Mouse (Mus musculus) MEL (cell line): ENCODE data around the gene Ddhd1.

Experiments
- CHD2 ChIP-seq: IDR thresholded peaks from 2 replicates; pipeline ENCODE4 v1.6.1; 2011; ENCODE audit warnings: low read length, improper control_type of control experiment
- CTCF ChIP-seq, 3 experiments: IDR thresholded peaks in 2 of 3; conservative IDR thresholded peaks in 1 of 3; 2 replicates each; pipeline ENCODE4 v1.5.1; 2011 to 2012; ENCODE audit warnings: low read length in 3 of 3, low read depth in 2 of 3, mild to moderate bottlenecking in 2 of 3, improper control_type of control experiment in 1 of 3, inconsistent platforms in 1 of 3, mixed read lengths in 1 of 3, moderate library complexity in 1 of 3; ENCODE audit not compliant: control insufficient read depth in 1 of 3, insufficient read depth in 1 of 3, poor library complexity in 1 of 3, severe bottlenecking in 1 of 3
- E2F4 ChIP-seq: IDR thresholded peaks from 2 replicates; pipeline ENCODE4 v1.6.1; 2011; ENCODE audit warnings: low read depth, low read length, improper control_type of control experiment, borderline replicate concordance
- EP300 ChIP-seq, 2 experiments: IDR thresholded peaks; 2 replicates each; pipeline ENCODE4 v1.6.1; 2011; ENCODE audit warnings: improper control_type of control experiment in 2 of 2, low read length in 2 of 2, low read depth in 1 of 2, mild to moderate bottlenecking in 1 of 2
- MAX ChIP-seq: IDR thresholded peaks from 2 replicates; pipeline ENCODE4 v1.6.1; 2011; ENCODE audit warnings: low read length, improper control_type of control experiment
- MAZ ChIP-seq: IDR thresholded peaks from 2 replicates; pipeline ENCODE4 v1.6.1; 2012; ENCODE audit warnings: low read depth, mild to moderate bottlenecking, inconsistent platforms, low read length, improper control_type of control experiment
- POLR2AphosphoS5 ChIP-seq: IDR thresholded peaks from 2 replicates; pipeline ENCODE4 v1.6.1; 2012; ENCODE audit warnings: low read depth, borderline replicate concordance, mild to moderate bottlenecking, inconsistent platforms, low read length, moderate library complexity, mixed read lengths
- RAD21 ChIP-seq: IDR thresholded peaks from 2 replicates; pipeline ENCODE4 v1.6.1; 2011; ENCODE audit warnings: mild to moderate bottlenecking, low read depth, low read length, improper control_type of control experiment
- UBTF ChIP-seq: IDR thresholded peaks from 2 replicates; pipeline ENCODE4 v1.6.1; 2012; ENCODE audit warnings: low read depth, mild to moderate bottlenecking, inconsistent platforms, low read length, improper control_type of control experiment, moderate library complexity, borderline replicate concordance; ENCODE audit not compliant: insufficient read depth
- ZMIZ1 ChIP-seq: IDR thresholded peaks from 2 replicates; pipeline ENCODE4 v1.6.1; 2012; ENCODE audit warnings: low read depth, mild to moderate bottlenecking, inconsistent platforms, low read length, improper control_type of control experiment, moderate library complexity
- ZNF384 ChIP-seq: IDR thresholded peaks from 2 replicates; pipeline ENCODE4 v1.6.1; 2012; ENCODE audit warnings: low read depth, mild to moderate bottlenecking, inconsistent platforms, low read length, improper control_type of control experiment

DNA sequence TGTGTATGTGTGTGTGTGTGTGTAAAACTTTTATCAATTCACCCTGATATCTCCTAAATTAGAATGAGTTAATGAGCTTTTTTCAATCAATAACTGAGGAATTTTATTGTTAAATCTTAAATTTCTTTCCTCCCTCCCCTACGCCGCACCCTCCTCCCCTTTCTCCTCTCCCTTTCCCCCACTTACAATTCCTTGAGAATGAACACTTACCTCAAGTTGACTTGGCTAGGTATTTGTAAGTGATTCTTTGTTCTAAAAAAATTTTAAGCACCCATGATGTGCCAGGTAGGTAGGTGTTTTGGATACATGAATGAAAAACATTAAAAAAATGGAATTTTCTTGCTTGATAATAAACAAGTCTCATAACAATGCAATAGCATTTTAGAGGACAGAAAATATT, 38.2 kb upstream of the Ddhd1 start:
- TF ChIP-seq E2F4 (no peak), CTCF (IDR thresholded peaks at IDR 0.05 in 2 of 3, conservative IDR thresholded peaks at IDR 0.05 in 1 of 3; ENCODE audit: control insufficient read depth in 1 of 3, insufficient read depth in 1 of 3, low read depth in 2 of 3, low read length in 3 of 3, poor library complexity in 1 of 3, severe bottlenecking in 1 of 3) (no peak), EP300 (IDR thresholded peaks at IDR 0.05; ENCODE audit: low read depth in 1 of 2, low read length in 2 of 2) (no peak), ZNF384 (no peak), MAX (no peak), MAZ (no peak), UBTF (no peak), RAD21 (no peak), CHD2 (no peak), ZMIZ1 (no peak), POLR2AphosphoS5 (no peak)
